Mouse (Mus musculus) limb, embryonic 12.5 days (tissue): ENCODE measurements around the gene Cand1. TPM values are rescaled to one million over a fixed set of nuclear protein-coding genes. Genes with fewer than 3 reads are reported as not detected.

Experiments
- ATAC-seq: fragments of 200-750 bp; cut with Nextera tagmentation; 2 replicates; pipeline ENCODE4 v1.8.0; 2017; ENCODE audit warnings: low read depth, moderate TSS enrichment; ENCODE audit not compliant: insufficient number of reproducible peaks, insufficient read depth, low FRiP score, low TSS enrichment
- H3K27ac ChIP-seq: fragments of 300-500 bp; sonication (generic); 2 replicates; pipeline ENCODE4 v1.5.1; 2016; ENCODE audit warnings: mild to moderate bottlenecking, moderate library complexity
- H3K27me3 ChIP-seq: fragments of 300-500 bp; sonication (generic); 2 replicates; pipeline ENCODE4 v1.6.1; 2016; ENCODE audit warnings: mild to moderate bottlenecking, moderate library complexity
- H3K36me3 ChIP-seq: fragments of 300-500 bp; sonication (generic); 2 replicates; pipeline ENCODE4 v1.6.1; 2016; ENCODE audit warnings: mild to moderate bottlenecking, moderate library complexity
- H3K4me1 ChIP-seq: fragments of 300-500 bp; sonication (generic); replicated peaks from 2 replicates; pipeline ENCODE4 v1.6.1; 2016
- H3K4me2 ChIP-seq: fragments of 300-500 bp; sonication (generic); 2 replicates; pipeline ENCODE4 v1.6.1; 2016; ENCODE audit warnings: mild to moderate bottlenecking, moderate library complexity
- H3K4me3 ChIP-seq: fragments of 300-500 bp; sonication (generic); replicated peaks from 2 replicates; pipeline ENCODE4 v1.5.1; 2016; ENCODE audit warnings: mild to moderate bottlenecking
- H3K9ac ChIP-seq: fragments of 300-500 bp; sonication (generic); replicated peaks from 2 replicates; pipeline ENCODE4 v1.6.1; 2016; ENCODE audit warnings: mild to moderate bottlenecking, moderate library complexity
- H3K9me3 ChIP-seq: fragments of 300-500 bp; sonication (generic); 2 replicates; pipeline ENCODE4 v1.6.1; 2016; ENCODE audit warnings: mild to moderate bottlenecking, moderate library complexity
- WGBS: fragments of 180-500 bp; shearing (Covaris S2); methylation state at CpG from one replicate; pipeline ENCODE4 v1.1.7; 2016; 5-methylcytosine and 5-hydroxymethylcytosine counted together
- polyA plus RNA-seq: library from polyadenylated mRNA; unstranded; fragments of >200 nt; fragmentation: Nextera tagmentation; extraction: Ambion mirVana; gene quantifications from 2 replicates; pipeline ENCODE4 v1.2.1, GENCODE M21; 2016

Cand1 gene
- polyA plus RNA-seq, 1 experiment from 2014 or later: 114 TPM

- WGBS: 38% methylated on average over 14 of the region's 14 CpGs
- Histone ChIP-seq H3K9me3 (0 out of 2 replicates have a peak, but pooled peaks cover 3% of the 10 kb centered on the region), H3K4me2 (no peak overlapping the region), H3K36me3 (no peaks in the 10 kb centered on the region), H3K27me3 (no peaks in the 10 kb centered on the region), H3K9ac (no peak overlapping the region), H3K4me1 (no peaks in the 10 kb centered on the region), H3K4me3 (no peak overlapping the region), H3K27ac (no peak overlapping the region)
- no peak for ATAC-seq
These were observed 71.1 kb downstream of the Cand1 start for GRCm38 (mm10) chr10:119168791-119169190.

- no peaks in the 10 kb centered on the region for H3K27me3 ChIP-seq
- no peak overlapping the region for H3K9ac ChIP-seq
- no peak overlapping the region for H3K27ac ChIP-seq
- H3K4me3 ChIP-seq: no peak overlapping the region
- 0 out of 2 replicates have a peak, but pooled peaks cover 3% of the 10 kb centered on the region for H3K9me3 ChIP-seq
- WGBS: 11% methylated on average over 3 of the region's 3 CpGs
- no peaks in the 10 kb centered on the region for H3K4me1 ChIP-seq
- no peaks in the 10 kb centered on the region for H3K36me3 ChIP-seq
- no peak for ATAC-seq
- H3K4me2 ChIP-seq: no peak overlapping the region
These were observed 72.0 kb downstream of the Cand1 start for GRCm38 (mm10) chr10:119167858-119168257.

GRCm38 (mm10) chr10:119165051-119165450 is 74.8 kb downstream of the Cand1 start:
- WGBS: 88% methylated on average over 10 of the region's 10 CpGs
- H3K9ac ChIP-seq: no peak overlapping the region
- H3K9me3 ChIP-seq: peaks cover 9% of the 10 kb centered on the region
- H3K27ac ChIP-seq: no peak overlapping the region
- H3K4me3 ChIP-seq: no peak overlapping the region
- H3K4me1 ChIP-seq: peaks cover 7% of the 10 kb centered on the region; the same call in 1 of the 2 replicates
- no peaks in the 10 kb centered on the region for H3K36me3 ChIP-seq
- no peaks in the 10 kb centered on the region for H3K27me3 ChIP-seq
- H3K4me2 ChIP-seq: no peak overlapping the region
- no peak for ATAC-seq

GRCm38 (mm10) chr10:119161820-119162382 is 78.0 kb downstream of the Cand1 start:
- Histone ChIP-seq H3K4me1 (peaks cover 7% of the 10 kb centered on the region; the same call in 1 of the 2 replicates), H3K4me2 (no peak overlapping the region), H3K9ac (no peak overlapping the region), H3K27ac (peak overlapping the region; percentile 19; the same call in 1 of the 2 replicates), H3K36me3 (no peaks in the 10 kb centered on the region), H3K4me3 (no peak overlapping the region), H3K9me3 (peaks cover 9% of the 10 kb centered on the region), H3K27me3 (no peaks in the 10 kb centered on the region)
- 36% methylated on average over 8 of the region's 8 CpGs for WGBS
- ATAC-seq: no peak

- ATAC-seq: no peak
- no peak overlapping the region for H3K9ac ChIP-seq
These were observed 79.7 kb downstream of the Cand1 start for GRCm38 (mm10) chr10:119160161-119160560.

GRCm38 (mm10) chr10:119149261-119149660 is 90.6 kb downstream of the Cand1 start:
- H3K4me2 ChIP-seq: no peak overlapping the region
- no peaks in the 10 kb centered on the region for H3K36me3 ChIP-seq
- no peak overlapping the region for H3K27ac ChIP-seq
- no peak overlapping the region for H3K9ac ChIP-seq
- H3K4me1 ChIP-seq: no peaks in the 10 kb centered on the region
- 69% methylated on average over 4 of the region's 4 CpGs for WGBS
- no peak for ATAC-seq
- H3K9me3 ChIP-seq: no peaks in the 10 kb centered on the region
- H3K27me3 ChIP-seq: no peaks in the 10 kb centered on the region
- no peak overlapping the region for H3K4me3 ChIP-seq

More at GRCm38 (mm10) chr10:119160161-119160560, 79.7 kb downstream of the Cand1 start:
- Histone ChIP-seq H3K4me3 (no peak overlapping the region), H3K9me3 (peaks cover 6% of the 10 kb centered on the region), H3K4me2 (no peak overlapping the region), H3K27me3 (no peaks in the 10 kb centered on the region), H3K36me3 (no peaks in the 10 kb centered on the region), H3K4me1 (peaks cover 7% of the 10 kb centered on the region; the same call in 1 of the 2 replicates), H3K27ac (no peak overlapping the region)
- whole genome bisulfite sequencing: 89% methylated on average over 6 of the region's 6 CpGs

Other genes starting within 250 kb of the Cand1 start
- 4.9 and 5.0 TPM in 2 replicates for gene Grip1, start 213.8 kb upstream of the Cand1 start, polyA plus RNA-seq